Mouse (Mus musculus) myocyte (in vitro differentiated cells): Measurements from ENCODE around the gene Cnot10.

Source experiments
- CEBPB ChIP-seq: IDR thresholded peaks from 2 replicates; pipeline ENCODE4 v1.6.1; 2011; ENCODE audit warnings: mild to moderate bottlenecking, moderate library complexity; ENCODE audit not compliant: poor library complexity, insufficient read depth, severe bottlenecking
- E2F4 ChIP-seq: IDR thresholded peaks from one replicate; pipeline ENCODE4 v1.6.1; 2011; ENCODE audit warnings: mild to moderate bottlenecking, control low read depth, moderate library complexity; ENCODE audit not compliant: insufficient read depth
- MAX ChIP-seq: IDR thresholded peaks from one replicate; pipeline ENCODE4 v1.6.1; 2011; ENCODE audit warnings: low read depth, mild to moderate bottlenecking, control low read depth
- MYOG ChIP-seq, 3 experiments: IDR thresholded peaks; one replicate each; pipeline ENCODE4 v1.6.1; 2011; ENCODE audit warnings: control low read depth in 2 of 3, low read depth in 2 of 3, mild to moderate bottlenecking in 2 of 3; ENCODE audit not compliant: insufficient read length in 2 of 3, control insufficient read depth in 1 of 3, insufficient read depth in 1 of 3
- POLR2A ChIP-seq: IDR thresholded peaks from one replicate; pipeline ENCODE4 v1.6.1; 2011; ENCODE audit warnings: low read depth, mild to moderate bottlenecking, control low read depth, moderate library complexity; ENCODE audit not compliant: insufficient read length
- POLR2AphosphoS2 ChIP-seq: IDR thresholded peaks from one replicate; pipeline ENCODE4 v1.6.1; 2011; ENCODE audit warnings: low read depth, control low read depth; ENCODE audit not compliant: insufficient read length
- REST ChIP-seq: IDR thresholded peaks from one replicate; pipeline ENCODE4 v1.6.1; 2011; ENCODE audit warnings: mild to moderate bottlenecking, control low read depth, moderate library complexity; ENCODE audit not compliant: insufficient read depth, insufficient read length
- SRF ChIP-seq: IDR thresholded peaks from one replicate; pipeline ENCODE4 v1.6.1; 2011; ENCODE audit warnings: low read depth; ENCODE audit not compliant: control insufficient read depth, insufficient read length
- TCF12 ChIP-seq: IDR thresholded peaks from one replicate; pipeline ENCODE4 v1.6.1; 2011; ENCODE audit warnings: mild to moderate bottlenecking, control low read depth; ENCODE audit not compliant: poor library complexity, insufficient read depth, severe bottlenecking
- USF1 ChIP-seq: IDR thresholded peaks from one replicate; pipeline ENCODE4 v1.6.1; 2011; ENCODE audit warnings: low read depth, mild to moderate bottlenecking, control low read depth, moderate library complexity

DNA sequence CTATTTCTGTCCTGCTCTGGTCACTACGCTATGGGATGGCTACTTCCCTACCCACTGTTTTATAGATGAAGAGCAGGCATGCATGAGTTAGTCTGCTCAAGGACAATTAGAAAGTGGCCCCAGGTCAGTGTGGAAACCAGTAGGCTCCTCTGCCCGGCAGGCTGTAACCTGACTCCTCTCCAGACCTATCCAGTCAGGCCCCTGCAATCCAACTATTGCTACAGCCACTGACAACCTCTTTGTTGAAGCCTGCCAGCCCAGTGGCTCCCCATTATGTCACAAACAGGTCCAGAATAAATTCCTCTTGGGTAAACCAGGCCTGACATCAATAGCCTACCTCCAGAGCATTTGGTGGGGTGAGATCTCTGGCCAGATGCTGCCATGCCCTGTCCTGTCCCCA, 103.4 kb downstream of the Cnot10 start:
- no peak for TF ChIP-seq POLR2A
- TF ChIP-seq CEBPB, result no peak
- no peak for TF ChIP-seq MYOG (IDR thresholded peaks at IDR 0.05; ENCODE audit: control insufficient read depth in 1 of 3, insufficient read depth in 1 of 3, insufficient read length in 2 of 3, low read depth in 2 of 3)
- TF ChIP-seq USF1, result no peak
- TF ChIP-seq E2F4, result no peak
- TF ChIP-seq MAX, result no peak
- no peak for TF ChIP-seq POLR2AphosphoS2
- TF ChIP-seq REST, result no peak
- TF ChIP-seq TCF12, result no peak
- TF ChIP-seq SRF, result no peak
